Mouse (Mus musculus) monocyte, adult 5-6 weeks (primary cell): ENCODE data around the gene Spock3. TPM values are rescaled to one million over a fixed set of nuclear protein-coding genes. Genes with fewer than 3 reads are reported as not detected.
"Not testable (repeated sequence)": the region's sequence is repeated elsewhere in the genome, so short reads cannot be mapped to it uniquely, and the experiment has no call there.

Experiments
- ATAC-seq: fragments of 153-309, 156-312 bp; replicated peaks from 2 replicates; pipeline ENCODE4 v1.8.0; 2017; ENCODE audit warnings: mild to moderate bottlenecking; ENCODE audit not compliant: low TSS enrichment, insufficient number of reproducible peaks, severe bottlenecking, poor library complexity, low FRiP score
- total RNA-seq: library from RNA; stranded (forward); fragments of 200-1000, 200-491, 200-594 nt; gene quantifications from 3 replicates; pipeline ENCODE4 v1.2.3, GENCODE M21; 2017

Spock3 gene
- total RNA-seq, result not detected in 3 replicates

DNA sequence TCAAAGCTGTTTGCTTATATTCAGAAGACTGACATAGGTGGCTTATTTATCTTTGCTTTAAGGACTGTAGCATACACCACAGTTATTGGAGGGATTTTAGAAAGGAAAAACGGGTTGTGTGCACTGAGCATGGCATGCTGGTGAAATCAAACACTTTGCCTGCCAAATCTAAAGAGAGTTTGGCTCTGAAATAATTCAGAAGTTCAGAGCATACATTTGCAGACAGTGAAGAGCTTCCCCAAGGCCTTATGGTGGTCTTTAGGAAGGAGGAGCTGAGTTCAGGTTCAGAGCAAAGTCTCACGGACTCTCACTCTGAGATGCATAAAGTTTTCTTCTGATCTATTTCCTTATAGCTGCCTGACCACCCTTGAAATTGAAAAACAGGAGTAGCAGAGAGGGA is at the start of gene Spock3:
Spock3 (plus strand) TSS at position 301 of the 400 bp plus-strand sequence.
- no peak for ATAC-seq

DNA sequence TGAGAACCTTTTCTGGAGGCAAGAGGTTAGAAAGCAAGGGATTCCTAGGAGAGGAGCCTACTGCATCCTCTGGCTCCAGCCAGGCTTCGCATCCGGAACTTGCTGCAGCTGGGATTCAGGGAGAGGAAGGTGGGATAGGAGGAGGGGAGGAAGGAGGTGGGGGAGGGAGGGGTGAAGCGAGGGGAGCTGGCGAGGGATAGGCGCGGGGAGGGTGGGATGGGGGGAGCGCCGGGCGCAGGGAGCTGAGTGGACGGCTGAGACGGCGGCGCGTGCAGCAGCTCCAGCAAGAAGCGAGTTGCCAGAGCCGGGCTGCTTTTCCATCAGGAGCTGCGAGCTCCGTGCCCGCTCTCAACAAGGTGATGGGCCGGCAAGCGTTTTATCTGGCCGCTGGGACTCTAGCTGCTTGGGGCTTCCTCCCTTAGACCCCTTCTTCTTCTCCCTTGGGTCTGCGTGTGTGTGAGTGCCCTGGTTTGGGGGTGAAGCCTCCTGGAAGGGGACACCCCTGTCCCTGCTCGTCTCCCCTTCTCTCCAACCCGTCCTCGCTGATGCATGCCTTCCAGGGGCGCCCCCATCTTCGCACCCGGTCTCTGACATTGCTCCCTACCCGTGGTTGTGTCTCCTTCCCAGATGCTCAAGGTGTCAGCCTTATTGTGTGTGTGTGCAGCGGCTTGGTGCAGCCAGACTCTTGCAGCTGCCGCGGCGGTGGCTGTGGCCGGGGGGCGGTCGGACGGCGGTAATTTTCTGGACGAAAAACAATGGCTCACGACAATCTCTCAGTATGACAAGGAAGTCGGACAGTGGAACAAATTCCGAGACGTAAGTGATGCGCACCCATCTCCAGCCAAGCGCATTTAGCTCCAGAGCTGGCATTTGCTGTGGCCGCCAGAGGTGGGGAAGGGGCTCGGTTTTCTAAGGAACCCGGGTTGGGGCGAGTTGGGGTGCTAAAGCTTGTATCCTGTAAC is 645 bp downstream of the Spock3 start:
- no peak for ATAC-seq

DNA sequence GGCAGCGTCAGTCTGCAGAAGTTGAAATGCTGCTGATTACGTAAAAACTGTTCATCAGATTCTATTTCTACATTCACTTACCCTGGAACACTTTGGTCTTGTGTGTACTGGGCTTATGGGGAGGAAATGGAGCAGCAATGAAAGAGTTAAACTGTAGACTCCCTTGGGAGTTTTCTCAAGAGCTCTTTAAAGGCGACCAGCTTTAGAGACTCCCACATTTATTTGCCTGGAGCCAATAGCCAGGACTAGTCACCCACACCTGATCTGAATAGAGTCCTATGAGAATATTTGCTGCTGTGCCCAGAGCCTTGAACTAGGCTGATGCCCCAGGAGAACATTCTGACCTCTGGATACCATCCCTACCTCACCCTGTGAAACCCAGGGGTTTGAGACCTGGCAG is 1.7 kb downstream of the Spock3 start:
- ATAC-seq, result no peak

DNA sequence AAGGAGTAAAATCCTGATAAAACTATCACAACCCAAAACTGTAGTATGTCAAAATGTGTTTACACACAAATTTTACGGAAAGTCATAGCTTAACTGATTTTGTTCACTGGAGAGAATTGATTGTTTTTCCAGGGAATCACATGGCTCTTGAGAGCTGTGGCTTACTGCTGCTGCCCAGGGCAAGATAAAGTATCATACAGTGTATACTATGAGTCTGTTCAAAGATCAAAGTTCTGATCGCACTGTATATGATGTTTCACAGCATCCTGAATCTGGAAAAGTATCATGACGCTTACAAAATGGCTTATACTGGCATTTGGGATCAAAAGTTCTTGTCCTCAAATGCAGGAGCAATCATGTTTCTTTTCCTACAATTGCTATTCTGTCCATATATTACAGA is 11.8 kb downstream of the Spock3 start:
- ATAC-seq, result no peak

DNA sequence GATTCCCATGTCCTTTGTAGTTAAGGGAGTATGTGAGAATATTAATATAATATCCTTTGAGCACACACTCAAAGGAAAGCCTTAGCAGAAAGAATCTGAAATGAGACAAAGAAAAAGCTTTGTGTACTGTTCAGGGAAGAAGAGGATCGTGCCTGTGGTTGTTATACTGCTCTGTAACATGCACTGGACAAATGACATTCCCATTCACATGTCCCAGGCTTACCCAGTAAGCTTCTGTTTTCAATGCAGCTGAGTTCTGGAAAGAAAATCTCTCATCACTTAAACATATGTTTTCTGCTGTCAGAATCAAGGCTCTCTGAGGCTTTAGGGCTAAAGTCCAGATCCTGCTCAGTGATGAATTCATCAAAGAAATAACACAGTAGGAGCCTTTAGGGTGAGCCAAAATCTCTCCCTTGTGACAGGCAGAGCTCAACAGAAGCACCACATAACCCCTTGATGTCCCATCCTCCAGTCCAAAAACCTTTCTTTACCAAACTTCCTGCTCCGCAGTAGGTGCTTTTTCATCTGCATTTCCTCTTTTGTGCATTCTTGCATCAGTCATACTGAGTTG is 19.1 kb downstream of the Spock3 start:
- no peak for ATAC-seq

DNA sequence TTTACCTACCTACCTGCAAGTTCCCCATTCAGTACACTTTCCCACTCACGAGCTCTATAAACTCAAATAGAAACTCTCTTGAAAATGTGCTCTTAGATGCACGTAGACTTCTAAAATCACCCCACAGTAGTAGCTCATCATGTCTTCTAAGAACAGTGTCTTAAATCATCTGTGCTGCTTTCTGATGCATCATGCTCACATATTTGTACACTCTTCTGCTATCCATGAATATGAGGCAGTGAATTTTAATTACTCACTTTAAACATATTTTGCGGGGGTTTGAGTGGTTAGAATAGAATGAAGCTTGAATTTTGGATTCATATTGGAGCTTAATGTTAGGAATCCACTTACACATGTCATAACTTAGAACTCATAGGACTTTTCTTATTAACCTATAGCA is 138.2 kb downstream of the Spock3 start:
- ATAC-seq, result no peak

DNA sequence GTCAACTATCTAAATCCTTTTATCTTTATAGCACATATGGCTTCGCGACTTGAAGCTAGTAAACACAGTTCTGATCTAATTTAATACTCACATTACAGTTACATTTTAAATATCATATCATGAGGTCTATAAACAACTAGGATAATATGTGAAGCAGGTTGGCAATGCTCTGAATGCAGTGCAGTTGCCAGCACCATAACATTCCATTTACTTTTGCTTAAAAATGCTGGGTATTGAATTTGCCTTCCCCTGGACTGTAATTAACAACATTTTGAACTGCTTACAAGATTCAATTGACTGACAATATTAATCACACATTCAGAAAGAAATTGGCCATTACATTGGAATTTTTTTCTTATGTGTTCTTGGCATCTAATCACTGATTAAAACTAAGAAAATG is 147.4 kb downstream of the Spock3 start:
- no peak for ATAC-seq

DNA sequence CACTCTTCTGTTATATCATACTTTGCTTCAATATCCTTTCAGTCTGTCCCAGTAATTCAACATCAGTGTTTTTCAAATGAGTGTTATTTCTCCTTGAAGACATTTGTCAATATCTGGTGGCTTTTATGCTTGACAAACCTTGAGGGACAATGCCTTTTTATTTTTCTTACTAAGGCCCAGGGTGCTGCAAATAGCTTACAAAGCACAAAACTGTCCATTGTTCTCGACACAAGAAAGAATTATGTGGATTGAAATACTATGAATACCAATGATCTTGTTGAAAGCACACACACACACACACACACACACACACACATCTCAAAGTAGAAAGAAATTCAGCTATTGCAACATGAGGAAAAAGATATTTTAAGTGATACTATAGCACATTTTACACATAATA is 159.0 kb downstream of the Spock3 start:
- ATAC-seq, result no peak

DNA sequence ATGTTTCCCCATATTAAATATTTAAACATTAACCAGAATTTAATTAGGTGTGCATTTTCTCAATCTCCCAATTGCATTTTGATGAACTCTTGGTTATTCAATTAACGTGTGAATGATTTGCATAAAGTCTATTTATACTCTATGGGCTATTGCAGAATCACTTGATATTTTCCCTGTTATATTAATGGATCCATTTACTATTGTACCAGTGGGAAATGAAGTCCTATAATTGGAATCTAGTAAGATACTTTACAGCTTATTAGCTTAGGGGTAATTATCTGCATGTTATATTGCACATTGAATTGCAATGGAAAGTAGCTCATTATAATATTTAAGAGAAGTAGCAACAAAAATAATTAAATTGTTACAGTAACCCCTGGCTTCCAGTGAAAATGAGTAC is 162.1 kb downstream of the Spock3 start:
- no peak for ATAC-seq

DNA sequence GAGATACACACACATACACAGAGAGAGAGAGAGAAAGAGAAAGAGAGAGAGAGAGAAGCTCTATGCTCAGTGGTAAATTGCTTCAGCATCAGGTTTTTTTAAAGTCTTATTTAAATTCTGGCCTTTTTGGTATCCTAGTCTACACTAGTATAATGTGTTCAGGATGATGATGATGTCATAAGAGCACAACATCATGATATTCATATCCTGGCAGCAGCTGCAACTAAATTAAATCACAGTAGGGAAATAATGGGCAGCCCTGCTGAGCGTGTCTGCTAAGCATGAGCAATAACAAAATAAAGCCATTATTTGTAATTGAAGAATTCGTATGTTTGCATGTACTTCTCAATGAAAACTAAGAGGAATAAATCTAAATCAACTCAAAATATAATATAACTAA is 169.7 kb downstream of the Spock3 start:
- ATAC-seq, result no peak

DNA sequence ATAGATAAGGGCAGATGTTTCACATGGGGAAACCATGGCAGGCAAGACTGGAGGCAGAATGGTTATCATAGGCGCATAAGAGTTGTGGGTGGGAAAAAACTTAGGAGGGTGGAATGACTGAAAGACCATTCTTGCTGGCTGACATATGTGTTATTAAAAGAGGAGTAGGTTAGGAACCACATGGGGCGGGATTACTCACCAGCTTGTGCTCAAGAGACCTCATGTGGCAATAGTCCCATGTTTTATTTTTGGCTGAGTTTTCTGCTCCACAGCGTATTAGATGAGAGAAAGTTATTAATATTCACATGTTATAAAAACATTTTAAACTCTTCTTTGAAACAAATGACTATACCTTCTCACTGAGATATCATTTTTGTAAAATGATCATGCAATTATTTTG is 184.6 kb downstream of the Spock3 start:
- ATAC-seq, result no peak

DNA sequence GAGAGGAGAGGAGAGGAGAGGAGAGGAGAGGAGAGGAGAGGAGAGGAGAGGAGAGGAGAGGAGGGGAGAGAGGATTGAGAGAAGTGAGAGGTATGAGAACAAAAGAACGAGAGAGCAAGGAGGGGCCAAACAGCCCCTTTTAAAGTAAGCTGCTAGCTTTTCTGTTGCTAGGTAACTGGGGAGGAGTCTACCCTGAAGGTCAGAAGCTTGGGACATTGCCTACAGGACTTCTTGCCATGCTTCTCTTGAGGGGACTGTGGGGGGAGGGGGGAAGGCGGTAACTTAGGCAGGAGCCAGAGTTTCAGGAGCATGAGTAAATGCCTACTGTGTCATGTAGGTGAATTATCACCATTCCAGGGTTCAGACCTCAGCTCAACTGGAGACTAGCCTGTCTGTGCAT is 213.1 kb downstream of the Spock3 start:
- ATAC-seq, result not testable (repeated sequence)

DNA sequence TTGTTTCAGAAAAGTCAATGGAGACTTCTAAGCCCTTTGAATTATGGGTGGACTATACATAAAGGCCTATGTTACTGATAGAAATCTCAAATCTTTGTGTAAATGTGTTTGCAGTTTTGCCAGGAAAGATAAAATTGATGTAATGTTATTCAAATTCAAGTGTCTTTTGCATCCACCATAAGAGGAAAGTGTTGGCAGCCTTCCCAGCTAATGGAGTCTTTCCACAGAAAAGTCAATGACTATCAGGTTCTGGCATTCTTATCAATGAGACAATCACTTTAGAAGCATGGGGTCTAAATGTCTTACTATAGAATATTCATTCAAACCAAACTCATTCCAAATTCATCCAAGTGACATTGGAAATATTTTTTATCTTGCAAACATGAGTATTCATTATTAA is 214.5 kb downstream of the Spock3 start:
- no peak for ATAC-seq

DNA sequence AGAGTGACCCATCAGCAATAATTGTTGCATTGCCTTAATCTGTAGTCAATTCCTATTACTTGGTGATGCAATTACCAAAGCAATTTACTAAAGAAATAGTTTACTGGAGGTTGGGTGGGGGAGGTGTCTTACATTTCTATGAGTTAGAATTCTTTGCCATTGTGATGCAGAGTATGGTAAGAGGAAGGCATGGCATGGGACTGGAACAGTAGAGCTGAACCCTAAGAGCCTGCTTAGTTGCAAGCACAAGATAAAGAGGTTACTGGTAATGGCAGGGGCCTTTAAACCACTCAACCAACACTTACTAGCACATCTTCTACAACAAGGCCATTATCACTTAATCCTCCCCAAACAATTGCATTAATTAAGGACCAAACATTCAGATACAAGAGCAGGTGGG is 219.1 kb downstream of the Spock3 start:
- no peak for ATAC-seq

DNA sequence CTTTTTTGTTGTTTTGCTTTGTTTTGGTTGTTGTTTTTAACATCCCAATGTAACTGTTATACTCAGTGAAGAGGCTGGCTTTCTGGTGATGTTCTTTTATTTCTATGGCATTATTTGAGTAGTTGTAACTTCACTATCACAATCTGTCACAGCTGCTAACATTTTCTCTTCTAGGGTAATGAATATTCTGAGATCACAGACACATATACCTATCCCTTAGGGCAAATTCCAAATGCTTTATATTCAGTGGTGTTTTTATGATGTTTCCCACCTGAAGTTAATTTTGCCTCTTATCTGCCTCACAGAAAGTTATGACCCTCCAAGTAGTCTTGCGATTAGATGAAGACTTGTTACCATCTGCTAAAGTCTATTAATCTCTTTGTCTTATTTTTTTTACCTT is 230.5 kb downstream of the Spock3 start:
- ATAC-seq, result no peak

DNA sequence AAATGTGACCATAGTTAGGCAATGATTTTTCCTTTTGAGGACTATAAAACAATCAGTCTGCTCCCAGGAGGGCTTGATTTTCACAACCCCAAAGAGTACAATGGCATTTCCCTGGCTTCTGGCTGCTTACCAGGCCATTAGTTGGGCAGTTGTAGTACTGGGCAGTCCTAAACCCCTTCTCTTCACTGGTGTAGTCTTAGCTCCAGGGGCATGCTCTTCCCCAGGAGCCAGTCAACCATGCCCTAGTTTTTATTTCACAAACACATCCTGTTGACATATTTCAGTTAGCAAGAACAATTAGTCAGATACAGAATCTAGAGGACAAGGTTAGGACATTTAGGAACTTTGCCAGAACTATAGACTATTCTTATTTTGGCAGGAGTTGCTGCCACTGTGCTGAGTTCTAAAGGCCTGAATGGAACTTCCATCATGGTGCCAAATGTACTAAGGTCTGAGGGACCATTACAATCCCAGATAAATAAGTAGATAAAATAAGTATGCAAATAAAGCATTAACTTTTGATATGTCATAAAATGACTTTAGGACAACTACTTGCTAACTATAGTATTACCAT is 308.1 kb downstream of the Spock3 start:
- no peak for ATAC-seq

DNA sequence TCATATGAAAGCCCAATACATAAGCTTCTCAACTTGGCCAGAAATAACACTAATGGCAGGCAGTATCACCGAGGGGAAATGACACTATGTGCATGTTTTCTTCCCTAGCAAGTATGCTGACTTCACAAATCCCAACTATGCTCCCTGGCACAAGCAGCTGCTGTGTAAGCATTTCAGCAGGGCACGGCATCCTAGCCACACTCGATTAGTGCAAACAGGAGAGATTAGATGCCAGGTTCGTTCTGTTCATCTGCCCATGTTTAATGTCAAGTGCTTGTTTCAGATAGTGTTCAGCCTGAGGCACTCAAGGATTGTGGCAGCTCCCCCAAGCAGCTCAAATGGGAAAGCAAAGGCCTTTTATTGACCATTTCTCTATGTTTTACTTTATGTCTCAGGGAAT is 311.7 kb downstream of the Spock3 start:
- no peak for ATAC-seq

DNA sequence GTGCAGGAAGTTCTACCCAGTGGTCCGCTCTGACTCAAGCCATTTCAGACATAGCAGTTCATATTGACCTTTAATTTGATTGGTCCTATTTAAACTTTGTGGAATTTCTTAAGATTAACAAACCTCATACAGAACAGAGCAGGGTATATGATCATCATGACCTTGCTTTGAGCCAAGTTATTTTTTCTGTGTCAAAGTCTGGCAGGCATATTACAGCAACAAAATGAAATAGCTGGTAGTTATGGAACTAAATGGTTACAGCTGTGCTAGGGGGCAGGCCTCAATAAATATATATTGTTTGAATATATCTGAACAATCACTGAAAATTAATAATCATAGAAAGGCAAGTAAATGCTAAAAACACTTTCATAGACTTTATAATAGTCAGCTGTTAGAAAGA is 384.6 kb downstream of the Spock3 start:
- no peak for ATAC-seq

DNA sequence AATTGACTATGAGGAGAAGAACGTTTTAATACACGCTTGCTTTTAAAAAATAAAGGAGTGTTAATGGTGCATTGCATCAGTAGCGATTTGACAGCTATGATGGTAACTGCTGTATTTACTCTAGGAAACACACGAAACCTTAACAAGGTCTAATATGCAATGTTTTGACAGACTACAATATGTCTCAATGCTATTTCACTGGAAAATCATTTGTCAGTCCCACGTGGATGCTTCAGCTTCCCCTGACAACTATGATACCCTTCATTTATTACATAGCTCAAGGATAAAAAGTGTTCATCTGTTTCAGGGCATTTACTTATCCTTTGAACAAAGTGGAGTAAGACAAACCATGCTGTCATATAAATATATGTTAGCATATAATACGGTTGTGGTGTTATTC is 417.8 kb downstream of the Spock3 start:
- no peak for ATAC-seq

DNA sequence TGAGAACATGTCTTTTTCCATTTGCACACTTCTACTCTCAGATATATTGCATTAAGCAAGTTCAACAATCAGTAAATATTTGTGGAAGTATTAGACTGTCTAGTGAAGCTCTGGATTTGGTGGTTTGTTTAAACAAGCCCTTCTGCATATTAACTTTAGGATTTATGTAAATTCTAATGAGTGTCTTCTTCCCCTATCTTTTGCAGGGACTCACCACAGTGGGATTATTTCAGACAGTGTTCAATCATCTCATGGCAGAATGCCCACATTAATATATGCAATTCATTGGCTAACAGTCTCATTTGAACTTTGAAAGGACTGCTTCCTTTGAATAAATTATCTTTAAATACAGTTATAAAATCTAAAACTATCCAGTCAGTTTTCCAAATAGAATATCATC is 446.9 kb downstream of the Spock3 start:
- no peak for ATAC-seq
